Mouse (Mus musculus): Measurements from ENCODE around the gene Oxa1l. TPM values are rescaled to one million over a fixed set of nuclear protein-coding genes. Genes with fewer than 3 reads are reported as not detected.

Oxa1l gene
- total RNA-seq, 2 experiments from 2014 or later: 14.0 to 21.0 TPM

DNA sequence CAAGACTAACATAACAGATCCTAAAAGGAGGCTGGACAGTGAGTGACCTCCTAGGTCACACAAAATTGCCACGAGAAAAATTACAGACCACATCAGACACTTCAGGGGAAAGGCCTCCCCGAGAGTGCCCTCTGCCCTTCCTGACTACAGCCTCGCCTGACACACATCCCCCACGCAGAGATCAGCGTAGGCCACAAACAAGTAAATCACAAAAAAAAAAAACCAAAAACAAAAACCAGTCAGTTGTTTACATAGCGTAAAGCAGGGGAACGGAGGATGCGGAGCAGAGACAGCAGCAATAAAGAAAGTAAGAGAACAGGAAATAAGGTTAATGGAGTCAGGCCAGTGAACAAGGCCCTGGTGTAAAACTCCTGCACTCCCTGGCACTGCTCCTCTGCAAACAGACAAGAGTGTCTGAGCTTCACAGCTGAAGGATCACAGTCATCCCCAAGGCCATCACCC lies 38.3 kb downstream of the Oxa1l start:
- no peak for ATAC-seq (replicated peaks; ENCODE audit: low FRiP score, poor library complexity, severe bottlenecking)

DNA sequence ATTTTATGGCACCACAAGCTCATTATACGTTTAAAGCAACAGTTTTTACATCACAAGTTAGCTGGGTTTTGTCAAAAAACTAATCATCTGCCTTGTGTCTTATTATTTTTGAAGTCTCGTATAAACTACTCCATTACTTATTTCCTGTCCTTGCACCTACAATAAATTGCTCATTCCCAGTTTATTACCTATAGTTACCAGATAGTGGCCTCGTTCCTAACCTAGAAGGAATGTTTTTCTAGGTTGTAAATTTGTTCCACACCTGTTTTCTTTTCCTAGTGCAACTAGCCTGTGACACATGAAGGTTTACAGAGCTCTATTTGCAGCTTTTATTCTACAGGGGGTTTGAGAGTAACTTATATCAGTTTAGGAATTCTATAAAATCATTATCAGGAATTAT lies 41.1 kb downstream of the Oxa1l start:
- ATAC-seq (replicated peaks; ENCODE audit: low FRiP score, poor library complexity, severe bottlenecking): no peak

DNA sequence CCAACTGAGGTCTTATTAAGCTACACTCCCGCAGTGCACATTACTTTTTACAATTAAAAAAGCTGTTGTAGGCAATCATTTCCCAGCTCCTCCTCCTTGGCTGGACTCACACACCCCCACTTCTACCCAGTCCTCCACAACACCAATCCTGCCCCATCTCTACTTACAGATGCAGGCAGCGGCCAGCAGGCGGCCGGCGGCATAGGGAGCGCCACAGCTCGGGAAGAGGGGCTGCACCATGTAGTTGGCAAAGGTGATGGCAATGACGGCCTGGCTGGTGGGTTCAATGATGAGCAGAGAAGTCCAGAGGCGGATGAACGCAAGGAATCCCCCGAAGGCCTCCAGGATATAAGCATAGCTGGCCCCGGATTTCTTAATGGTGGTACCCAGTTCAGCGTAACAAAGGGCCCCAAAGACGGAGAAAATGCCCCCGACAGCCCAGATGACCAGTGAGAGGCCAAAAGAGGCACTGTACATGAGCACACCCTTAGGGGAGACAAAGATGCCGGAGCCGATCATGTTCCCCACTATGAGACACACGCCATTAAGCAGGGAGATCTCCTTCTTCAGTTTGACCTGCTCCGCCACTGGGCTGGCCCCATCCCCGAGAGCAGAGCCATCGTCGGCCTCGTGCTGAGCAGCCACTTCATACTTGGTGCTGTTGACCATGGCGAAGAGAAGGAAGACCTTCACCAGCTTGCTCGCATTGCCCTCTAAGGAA lies 47.9 kb downstream of the Oxa1l start:
- ATAC-seq (replicated peaks; ENCODE audit: low FRiP score, poor library complexity, severe bottlenecking): no peak

GRCm38 (mm10) chr14:54409057-54409645 lies 48.5 kb downstream of the Oxa1l start:
- ATAC-seq (replicated peaks; ENCODE audit: low FRiP score, poor library complexity, severe bottlenecking): no peak

DNA sequence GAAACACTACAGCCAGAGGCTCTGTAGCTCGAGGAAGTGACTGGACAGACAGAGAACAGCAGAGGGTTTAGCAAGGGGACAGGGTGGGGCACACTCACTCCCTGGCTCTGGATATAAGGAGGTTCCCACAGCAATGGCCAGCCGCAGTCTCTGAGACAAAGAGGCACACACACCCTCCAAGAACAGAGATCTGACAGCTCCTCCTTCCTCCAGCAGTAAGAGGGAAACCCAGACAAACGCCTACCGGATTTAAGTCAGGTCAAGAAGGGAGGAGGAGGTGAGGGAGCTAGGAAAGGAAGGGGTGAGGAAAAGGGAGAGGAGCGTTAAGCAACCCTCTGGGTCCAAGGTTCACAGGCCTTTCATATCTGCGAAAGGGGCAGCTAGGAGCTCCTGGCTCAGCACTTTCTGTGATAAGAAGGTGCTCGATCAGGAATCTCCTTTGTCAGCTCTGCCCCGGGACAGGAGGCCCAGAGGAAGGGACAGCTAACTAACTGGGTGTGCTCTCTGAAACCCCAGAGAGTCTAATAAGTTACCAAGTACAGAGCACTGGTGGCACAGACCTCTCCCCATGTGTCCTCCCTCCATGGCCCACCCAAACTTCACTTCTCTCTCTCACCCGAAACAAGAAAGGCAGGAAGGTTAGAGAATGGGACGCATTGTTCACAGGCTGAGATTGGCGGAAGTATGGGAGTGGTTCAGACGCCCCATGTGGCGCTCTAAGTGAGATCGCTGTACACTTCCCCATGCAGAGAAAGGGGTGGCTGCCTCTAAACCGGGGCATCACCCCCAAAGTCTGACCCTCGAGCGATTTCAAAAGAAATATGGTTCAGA lies 49.6 kb downstream of the Oxa1l start:
- no peak for ATAC-seq (replicated peaks; ENCODE audit: low FRiP score, poor library complexity, severe bottlenecking)

DNA sequence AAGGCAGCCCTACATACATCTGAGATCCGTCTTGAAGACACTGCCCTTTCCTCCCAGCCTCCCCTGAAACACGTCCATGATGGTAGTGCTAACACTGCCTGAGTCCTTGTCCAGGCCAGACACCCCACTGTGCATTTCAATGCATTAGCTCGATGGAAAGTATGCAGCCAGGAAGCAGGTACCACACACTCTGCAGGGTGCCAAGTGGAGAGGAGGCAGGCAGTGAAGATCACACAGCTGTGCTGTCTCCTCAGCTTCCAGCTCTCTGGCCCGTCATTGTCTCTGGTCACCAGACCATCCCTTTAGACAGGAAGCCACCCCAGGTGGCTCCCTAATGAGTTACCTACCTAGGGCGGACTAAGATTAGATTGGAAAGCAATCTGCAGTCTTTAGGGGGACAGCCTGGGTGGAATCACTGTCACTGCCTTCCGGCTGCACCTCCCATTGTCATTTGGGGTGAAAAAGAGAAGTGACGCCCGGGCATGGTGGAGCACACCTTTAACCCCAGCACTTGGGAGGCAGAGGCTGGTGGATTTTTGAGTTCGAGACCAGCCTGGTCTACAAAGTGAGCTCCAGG lies 51.5 kb downstream of the Oxa1l start:
- no peak for ATAC-seq (replicated peaks; ENCODE audit: low FRiP score, poor library complexity, severe bottlenecking)

DNA sequence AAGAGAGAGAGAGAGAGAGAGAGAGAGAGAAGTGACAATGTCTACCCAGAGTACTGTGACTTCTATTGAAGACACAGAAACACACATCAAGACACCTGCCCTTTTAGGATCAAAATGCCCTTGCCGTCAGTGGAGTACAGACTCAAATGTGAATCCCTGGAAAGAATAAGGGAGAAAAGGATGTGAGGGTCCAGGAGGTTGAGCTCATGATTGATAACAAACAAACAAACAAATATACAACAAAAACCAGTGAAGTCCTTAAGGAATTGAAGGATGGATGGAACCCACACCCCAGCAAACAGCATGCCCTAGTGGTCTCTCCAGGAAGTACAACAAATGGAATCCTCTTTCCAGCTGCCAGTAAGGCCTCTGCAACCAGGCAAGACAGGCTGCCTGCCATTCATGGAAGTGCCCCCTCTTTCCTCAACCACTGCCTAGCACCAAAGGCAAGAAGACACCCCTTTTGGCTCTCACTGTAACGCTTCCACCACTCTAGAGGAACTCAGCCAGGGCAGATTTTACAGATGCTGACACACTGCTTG lies 52.1 kb downstream of the Oxa1l start:
- peak; percentile 61; the same call in 1 of the 2 replicates for ATAC-seq (replicated peaks; ENCODE audit: low FRiP score, poor library complexity, severe bottlenecking)

DNA sequence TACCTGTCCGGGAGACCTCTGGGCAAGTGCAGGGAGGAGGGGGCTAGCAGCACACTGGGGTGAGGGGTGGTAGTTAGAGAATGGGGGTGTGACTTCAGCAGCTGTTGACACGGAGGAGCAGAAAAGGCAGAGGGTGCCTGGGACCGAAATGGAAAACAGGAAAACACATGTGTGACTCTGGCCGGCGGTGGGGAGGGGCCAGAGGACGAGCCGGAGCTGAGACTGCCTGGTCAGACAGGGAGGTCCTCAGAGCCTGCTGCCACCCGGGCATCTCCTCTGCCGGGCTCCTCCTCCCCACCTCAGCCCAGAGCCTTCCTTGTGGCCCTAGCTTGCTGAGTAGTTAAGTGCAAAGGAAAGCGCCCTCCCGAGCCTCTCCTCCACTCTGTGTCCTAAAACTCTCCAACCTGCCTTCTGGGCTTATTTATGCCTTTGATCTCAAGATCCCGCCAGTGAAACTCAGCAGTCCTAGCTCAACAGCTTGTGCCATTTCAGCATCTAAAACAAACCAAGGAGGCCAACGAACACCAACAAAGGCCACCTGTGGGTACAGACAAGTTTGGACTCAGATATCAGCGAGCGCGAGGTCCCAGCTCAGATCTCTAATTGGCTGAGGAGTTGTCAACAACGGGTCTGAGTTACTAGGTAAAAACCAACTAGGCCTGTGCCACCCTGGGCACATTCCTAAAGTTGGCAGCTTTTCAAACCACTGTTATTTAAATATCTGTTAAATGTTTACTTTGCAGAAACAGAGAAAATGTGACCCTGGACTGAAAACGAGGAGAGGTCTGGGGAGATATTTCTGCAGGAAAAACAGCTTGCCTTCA lies 53.5 kb downstream of the Oxa1l start:
- peak; percentile 72 for ATAC-seq (replicated peaks; ENCODE audit: low FRiP score, poor library complexity, severe bottlenecking)

DNA sequence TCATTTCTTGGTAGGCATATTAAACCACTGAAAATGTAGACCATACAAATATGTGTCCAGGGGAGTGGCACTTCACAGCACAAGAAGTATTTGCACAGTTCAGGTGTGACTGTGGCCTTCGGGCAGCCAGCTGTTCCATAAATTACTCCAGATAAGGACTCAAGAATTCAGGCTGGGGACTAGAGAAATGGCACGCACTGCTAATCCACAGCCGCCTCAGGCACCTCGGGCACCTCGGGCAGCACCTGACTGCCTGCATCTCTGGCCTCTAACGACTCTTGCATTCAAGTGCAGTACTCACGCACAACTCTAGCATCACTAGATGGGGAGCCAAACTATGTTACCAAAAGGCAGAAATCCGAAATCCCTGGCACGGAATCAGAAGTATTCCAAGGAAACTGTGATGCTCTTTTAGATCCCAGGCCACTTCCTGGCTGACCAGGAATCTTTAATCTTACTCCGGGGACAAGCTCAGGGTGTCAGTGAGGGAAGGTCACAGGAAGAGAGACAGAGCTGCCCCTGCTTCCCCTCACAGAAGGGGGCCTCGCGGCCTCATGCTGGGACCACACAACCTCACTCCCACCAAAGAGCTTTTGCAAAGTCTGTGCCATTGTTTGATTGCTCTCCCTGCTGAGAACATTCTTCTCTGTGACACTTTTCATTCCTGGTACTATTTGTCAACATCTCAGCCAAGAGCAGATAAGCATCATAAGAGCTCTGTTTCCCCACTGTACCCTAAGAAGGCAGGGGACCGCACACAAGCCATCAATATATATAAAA lies 54.8 kb downstream of the Oxa1l start:
- no peak for ATAC-seq (replicated peaks; ENCODE audit: low FRiP score, poor library complexity, severe bottlenecking)

- no peak for ATAC-seq (replicated peaks; ENCODE audit: low FRiP score, poor library complexity, severe bottlenecking)
Measured at GRCm38 (mm10) chr14:54416229-54416775, 55.7 kb downstream of the Oxa1l start.

DNA sequence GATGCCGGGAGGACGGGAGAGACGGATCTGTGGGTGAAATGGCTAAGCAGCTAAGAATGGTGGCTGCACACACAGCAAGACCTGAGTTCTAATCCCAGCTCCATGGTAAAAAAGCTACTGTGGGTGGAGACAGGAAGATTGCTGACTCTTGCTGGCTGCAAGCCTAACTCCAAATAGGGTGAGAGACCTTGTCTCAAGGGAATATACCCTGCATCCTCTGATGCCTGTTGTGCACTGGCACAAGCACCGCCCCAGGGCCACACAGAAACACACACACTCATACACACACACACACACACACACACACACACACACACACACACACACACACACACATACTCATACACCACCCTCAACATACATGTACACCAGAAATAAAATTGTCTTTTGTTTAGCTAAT lies 56.2 kb downstream of the Oxa1l start:
- no peak for ATAC-seq (replicated peaks; ENCODE audit: low FRiP score, poor library complexity, severe bottlenecking)

GRCm38 (mm10) chr14:54417623-54418081 lies 57.0 kb downstream of the Oxa1l start, which contains the start of gene Slc7a7:
Gene Slc7a7 (minus strand): TSS chr14:54417780.
- ATAC-seq (replicated peaks; ENCODE audit: low FRiP score, poor library complexity, severe bottlenecking): peak; percentile 65

Other genes starting within 250 kb of the Oxa1l start
- 91.2 and 103 TPM in 2 replicates for gene Dad1, start 106.7 kb upstream of the Oxa1l start, total RNA-seq (2015; ENCODE audit: low replicate concordance)
- gene Dad1, start 106.7 kb upstream of the Oxa1l start, total RNA-seq (2017; ENCODE audit: low replicate concordance): 33.0 and 61.6 TPM in 2 replicates
- gene Abhd4, start 106.6 kb upstream of the Oxa1l start, total RNA-seq (2015; ENCODE audit: low replicate concordance): 33.1 and 36.4 TPM in 2 replicates
- gene Abhd4, start 106.6 kb upstream of the Oxa1l start, total RNA-seq (2017; ENCODE audit: low replicate concordance): 11.3 and 24.4 TPM in 2 replicates
- gene Olfr49, start 75.9 kb upstream of the Oxa1l start, total RNA-seq (2015; ENCODE audit: low replicate concordance): not detected in 2 replicates
- gene Olfr49, start 75.9 kb upstream of the Oxa1l start, total RNA-seq (2017; ENCODE audit: low replicate concordance): not detected in 2 replicates
- 1.7 and 2.5 TPM in 2 replicates for gene Slc7a7, start 56.9 kb downstream of the Oxa1l start, total RNA-seq (2015; ENCODE audit: low replicate concordance)
- 1.4 and 1.9 TPM in 2 replicates for gene Slc7a7, start 56.9 kb downstream of the Oxa1l start, total RNA-seq (2017; ENCODE audit: low replicate concordance)
- gene Mrpl52, start 66.1 kb downstream of the Oxa1l start, total RNA-seq (2015; ENCODE audit: low replicate concordance): 74.6 and 93.1 TPM in 2 replicates
- gene Mrpl52, start 66.1 kb downstream of the Oxa1l start, total RNA-seq (2017; ENCODE audit: low replicate concordance): 1.1 and 26.1 TPM in 2 replicates
- 1.8 TPM in 1 of 2 replicates, not detected in the other for gene Mmp14, start 70.8 kb downstream of the Oxa1l start, total RNA-seq (2015; ENCODE audit: low replicate concordance)
- 1.4 and 1.7 TPM in 2 replicates for gene Mmp14, start 70.8 kb downstream of the Oxa1l start, total RNA-seq (2017; ENCODE audit: low replicate concordance)
- 21.0 and 22.0 TPM in 2 replicates for gene Lrp10, start 103.3 kb downstream of the Oxa1l start, total RNA-seq (2015; ENCODE audit: low replicate concordance)
- 23.0 and 38.6 TPM in 2 replicates for gene Lrp10, start 103.3 kb downstream of the Oxa1l start, total RNA-seq (2017; ENCODE audit: low replicate concordance)
- not detected in 2 replicates for gene Rem2, start 115.3 kb downstream of the Oxa1l start, total RNA-seq (2015; ENCODE audit: low replicate concordance)
- gene Rem2, start 115.3 kb downstream of the Oxa1l start, total RNA-seq (2017; ENCODE audit: low replicate concordance): not detected in 2 replicates
- gene Prmt5, start 156.7 kb downstream of the Oxa1l start, total RNA-seq (2015; ENCODE audit: low replicate concordance): 9.6 and 11.5 TPM in 2 replicates
- 7.4 and 8.2 TPM in 2 replicates for gene Prmt5, start 156.7 kb downstream of the Oxa1l start, total RNA-seq (2017; ENCODE audit: low replicate concordance)
- gene Haus4, start 193.8 kb downstream of the Oxa1l start, total RNA-seq (2015; ENCODE audit: low replicate concordance): 63.4 and 91.4 TPM in 2 replicates
- 43.3 and 75.6 TPM in 2 replicates for gene Haus4, start 193.8 kb downstream of the Oxa1l start, total RNA-seq (2017; ENCODE audit: low replicate concordance)
- 2.5 TPM in 1 of 2 replicates, not detected in the other for gene Ajuba, start 216.7 kb downstream of the Oxa1l start, total RNA-seq (2015; ENCODE audit: low replicate concordance)
- gene Ajuba, start 216.7 kb downstream of the Oxa1l start, total RNA-seq (2017; ENCODE audit: low replicate concordance): not detected in 2 replicates
- gene 4931414P19Rik, start 245.2 kb downstream of the Oxa1l start, total RNA-seq (2015; ENCODE audit: low replicate concordance): 1.3 and 14.1 TPM in 2 replicates
- 2.2 and 4.7 TPM in 2 replicates for gene 4931414P19Rik, start 245.2 kb downstream of the Oxa1l start, total RNA-seq (2017; ENCODE audit: low replicate concordance)

All from erythroid progenitor cell, adult 5-6 weeks (primary cell).